Mouse (Mus musculus) kidney, postnatal 36 days (tissue): ENCODE data around the gene Fmnl2.
A peak's percentile ranks its signal among the peaks of the same experiment; 100 is the strongest.

Experiments used
- DNase-seq, 2 experiments: peaks; one replicate each; pipeline ENCODE4 v3.0.0; 2021 to 2022; ENCODE audit warnings: mixed read lengths in 2 of 2

The Fmnl2 gene

DNA sequence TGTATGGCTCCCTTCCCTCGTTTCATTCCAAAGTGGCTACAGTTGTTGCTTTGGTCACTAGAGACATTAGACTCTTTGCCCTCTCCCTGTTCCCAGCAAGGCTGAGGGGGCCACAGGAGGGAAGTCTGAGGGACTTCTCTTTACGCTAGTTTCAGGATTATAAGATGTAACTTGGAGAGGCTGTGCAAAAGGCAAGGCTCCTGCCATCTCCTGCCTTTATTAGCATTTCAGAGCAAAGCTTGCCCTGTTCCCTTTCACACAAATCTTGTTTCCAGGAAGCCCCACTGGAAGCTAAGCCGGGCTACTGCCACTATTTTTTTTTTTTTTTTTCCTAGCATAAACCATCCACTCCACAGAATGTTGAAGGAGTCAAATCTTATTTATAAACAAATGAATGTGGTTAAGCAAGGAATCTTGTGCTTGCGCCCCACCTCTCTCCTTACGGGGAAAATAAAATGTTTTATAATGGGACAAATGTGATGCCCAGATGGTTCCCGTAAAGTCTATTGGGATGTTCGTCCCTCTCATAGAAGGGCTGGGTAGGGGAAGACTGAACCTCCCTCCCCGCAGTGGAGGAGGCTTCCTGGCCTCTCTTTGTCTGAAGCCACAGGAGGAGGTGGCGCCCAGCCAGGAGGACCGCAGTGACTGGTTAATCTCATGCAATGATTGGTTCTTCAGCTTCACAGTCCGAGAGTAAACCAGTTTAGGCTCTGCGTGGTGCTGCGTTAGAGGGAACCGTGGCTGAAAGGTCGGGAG, 101.1 kb downstream of the Fmnl2 start:
- DNase-seq: peak; percentile 70 to 87

DNA sequence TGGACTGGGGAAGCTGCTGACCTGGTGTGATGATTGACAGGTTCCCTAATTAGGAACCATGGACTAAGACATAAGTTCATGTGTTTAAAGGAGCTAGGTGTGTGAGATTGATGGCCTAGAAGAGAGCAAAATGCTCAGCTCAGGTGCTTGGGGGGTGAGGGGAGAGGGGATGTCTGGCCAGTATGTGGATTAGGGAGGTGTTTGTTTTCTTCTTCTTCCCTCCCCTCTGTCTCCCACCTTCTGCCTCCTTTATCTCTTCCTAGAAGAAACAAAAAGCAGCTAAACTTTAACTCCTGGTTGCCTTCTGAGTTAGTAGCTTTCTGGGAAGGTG, 101.6 kb downstream of the Fmnl2 start:
- no peak for DNase-seq

DNA sequence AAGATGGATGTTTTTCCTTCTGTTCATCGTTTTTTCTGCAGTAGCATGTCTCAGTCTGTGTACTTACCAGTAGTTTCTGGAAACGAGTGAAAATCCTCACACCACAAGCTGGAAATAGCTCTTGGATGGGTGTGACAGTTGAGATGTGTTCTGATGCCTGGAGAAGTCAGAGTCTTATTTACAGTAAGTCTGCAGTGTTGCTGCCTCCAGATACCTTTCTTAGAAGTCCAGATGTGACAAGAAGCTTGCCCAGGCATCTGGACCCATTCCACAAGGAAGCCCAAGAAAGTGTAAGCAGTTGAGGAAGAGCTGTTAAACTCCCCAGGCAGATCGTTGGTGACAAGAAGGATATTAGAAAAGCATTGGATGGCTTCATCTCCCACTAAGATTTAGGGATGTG, 102.3 kb downstream of the Fmnl2 start:
- no peak for DNase-seq

DNA sequence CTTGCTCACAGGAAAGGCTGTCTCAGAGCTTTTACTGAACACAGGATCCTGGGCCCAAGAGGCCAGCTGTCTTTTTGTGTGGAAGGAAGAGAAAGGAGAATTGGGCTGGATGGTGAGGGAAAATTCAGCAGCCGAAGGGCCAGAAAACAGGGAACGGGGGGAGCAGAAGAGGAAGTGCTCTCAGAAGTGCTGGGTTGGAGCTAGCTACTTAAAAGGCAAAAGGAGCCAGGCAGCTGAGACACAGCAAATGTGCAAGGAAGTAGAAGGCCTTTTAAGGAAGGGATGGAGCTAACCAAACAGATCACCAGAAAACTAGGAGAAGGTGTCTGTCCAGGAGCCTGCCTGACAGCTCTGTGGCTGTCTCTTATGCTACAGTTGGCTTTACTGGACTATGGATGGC, 103.0 kb downstream of the Fmnl2 start:
- DNase-seq: no peak

DNA sequence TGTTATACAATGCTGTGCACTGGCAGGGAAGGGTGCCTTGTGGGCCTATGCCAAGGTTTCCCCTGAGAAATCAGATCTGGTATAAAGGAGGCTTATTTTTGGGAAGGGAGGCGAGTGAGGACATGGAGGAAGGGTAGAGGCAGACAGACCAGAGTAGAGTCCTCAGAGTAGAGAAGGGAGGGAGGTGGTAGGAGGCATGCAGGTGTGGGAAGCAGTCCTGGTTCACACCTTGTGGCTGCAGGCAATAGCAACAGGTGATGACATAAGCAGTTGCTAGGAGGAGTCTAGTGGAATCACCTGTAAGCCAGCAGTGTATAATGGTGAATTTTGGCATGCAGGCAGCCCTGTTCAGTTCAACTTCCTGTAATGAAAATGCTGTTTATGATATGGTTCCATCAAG, 105.8 kb downstream of the Fmnl2 start:
- DNase-seq: no peak

DNA sequence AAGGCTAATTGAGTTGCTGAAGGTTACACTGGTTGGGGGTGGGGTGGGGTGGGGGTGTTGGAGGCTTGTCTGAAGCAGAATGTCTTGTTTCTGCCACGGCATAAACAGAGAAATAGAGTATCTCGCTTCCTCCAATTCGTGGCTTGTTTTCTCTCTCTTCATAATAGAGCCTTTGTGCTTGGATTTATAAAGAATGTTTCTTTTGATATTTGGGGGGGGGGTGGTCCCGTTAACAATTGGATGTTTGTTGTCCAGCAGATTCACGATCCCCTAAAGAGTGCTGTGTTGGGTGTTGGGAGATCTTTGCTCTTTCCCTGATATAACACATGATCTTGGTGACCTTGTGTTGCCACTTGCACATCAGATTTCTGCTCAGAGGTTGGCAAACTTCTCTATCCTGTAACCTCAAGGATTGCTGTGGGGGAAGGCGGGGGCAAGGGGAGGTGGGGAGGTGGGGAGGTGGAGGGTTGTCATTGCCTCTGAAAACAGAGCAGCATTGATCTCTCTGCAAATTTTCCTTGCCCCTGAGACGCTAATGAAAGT, 106.8 kb downstream of the Fmnl2 start:
- DNase-seq: no peak

DNA sequence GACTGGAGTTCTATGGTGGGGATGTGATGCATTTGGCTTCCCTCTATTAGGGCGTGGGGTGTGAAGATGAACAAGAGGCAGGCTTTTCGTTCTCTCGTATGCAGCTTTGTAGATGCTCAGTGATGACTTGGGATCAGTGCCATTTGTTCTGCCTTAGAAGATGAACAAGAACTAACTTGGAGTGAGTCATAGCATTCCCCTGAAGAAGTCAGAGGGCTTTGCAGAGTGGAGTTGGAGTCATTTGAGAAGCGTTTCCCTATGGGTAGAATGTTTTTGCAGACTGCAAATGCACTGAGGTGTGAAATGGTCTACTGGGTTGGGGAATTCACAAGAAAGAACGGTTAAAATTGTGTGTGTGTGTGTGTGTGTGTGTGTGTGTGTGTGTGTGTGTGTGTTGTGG, 108.6 kb downstream of the Fmnl2 start:
- no peak for DNase-seq

DNA sequence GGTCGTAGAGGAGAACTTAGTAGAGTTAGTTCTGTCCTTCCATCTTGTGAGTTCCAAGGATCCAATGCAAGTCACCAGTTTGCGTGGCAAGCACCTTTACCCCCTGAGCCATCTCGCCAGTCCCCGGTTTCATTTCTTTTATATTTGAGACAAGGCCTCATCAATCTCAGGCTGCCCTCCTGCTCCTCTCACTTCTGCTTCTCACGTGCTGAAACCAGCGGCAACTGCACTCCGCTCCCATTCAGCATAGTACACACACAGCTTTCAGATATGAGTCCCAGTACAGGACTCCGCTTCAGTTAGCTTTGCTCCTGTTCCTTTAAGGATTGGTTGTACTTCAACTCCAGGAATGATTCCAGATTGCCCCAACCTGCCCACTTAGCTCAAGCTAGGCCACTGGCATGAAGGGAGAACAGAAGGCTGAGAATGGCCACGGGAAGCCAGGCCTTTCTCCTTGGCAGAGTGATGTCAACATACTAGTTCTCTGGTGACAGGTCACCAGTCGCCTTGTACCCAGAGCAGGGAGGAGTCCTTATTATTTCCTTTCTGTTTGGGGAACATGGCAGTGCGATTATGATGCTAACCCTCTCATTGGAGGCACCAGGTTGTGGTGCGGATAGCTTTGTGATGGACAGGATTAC, 109.3 kb downstream of the Fmnl2 start:
- DNase-seq: no peak

DNA sequence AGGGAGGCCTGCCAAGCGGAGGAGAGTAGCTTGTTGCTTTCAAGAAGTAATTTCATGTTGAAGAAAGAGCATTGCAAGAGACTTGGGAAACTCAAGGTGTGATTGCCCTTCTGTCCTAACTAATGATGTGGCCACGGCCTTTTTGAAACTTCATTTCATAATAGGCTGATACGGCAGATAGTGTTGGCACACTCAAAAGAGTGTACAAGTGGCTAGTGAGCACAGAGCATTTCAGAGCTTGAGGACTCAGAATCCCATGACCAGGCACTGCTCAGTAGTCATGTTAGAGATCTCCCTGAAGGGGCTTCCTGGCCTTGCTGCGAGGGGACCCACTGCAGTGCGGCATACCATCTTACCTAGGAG, 109.8 kb downstream of the Fmnl2 start:
- no peak for DNase-seq

DNA sequence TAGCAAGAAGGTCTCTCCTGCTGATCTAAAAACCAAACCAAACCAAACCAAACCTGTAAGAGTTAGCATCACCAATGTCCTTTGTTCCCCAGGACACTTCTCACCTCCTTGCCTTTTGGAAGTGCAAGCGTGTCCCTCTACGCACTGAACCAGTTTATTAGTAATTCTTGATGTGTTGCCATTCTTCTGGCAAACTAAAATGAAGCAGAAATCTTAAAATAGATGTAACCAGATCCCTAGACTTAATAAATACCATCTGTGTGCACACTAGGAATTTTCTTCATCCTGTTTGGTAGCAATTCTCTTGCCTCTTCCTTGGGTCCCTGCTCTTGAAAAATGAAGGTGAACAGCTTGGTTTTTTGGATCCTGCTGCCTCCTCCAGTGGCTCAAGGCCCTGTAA, 111.2 kb downstream of the Fmnl2 start:
- DNase-seq: no peak

DNA sequence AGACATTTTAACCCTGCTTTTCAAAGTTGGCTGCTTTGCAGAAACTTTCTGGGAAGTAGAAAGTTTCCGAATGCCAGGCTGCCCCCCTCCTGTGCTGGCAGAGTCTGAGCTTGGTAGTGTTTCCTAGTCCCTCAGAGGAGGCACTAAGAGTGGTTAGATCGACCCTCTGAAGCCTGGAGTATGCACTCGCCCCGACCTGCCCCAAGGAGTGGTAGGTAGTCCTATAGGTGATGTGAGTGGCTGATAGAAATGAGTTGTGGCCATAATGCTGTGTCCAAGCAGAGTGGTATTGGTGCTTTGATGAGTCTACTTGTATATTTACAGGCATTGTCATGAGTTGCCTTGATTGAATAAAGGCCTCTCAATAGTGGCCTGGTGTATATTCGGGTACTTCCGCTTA, 116.4 kb downstream of the Fmnl2 start:
- no peak for DNase-seq

DNA sequence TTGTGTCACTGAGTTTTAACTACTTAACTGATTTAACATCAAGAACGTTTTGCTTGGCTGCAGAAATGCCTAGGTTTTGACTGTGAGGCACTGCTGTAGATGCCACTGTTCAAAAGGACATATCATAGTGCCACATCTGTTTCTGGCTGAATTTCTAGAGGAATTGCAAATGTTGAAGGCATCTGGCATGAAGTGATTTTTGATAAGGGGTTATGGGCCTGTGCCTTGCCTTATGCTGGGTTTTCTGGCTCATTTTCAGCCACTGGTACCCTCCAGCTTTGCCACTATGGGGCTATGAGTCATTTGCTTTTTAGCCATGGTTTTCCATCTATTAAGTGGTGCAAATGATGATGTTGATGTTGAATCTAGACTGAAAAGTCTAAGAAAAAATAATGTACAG, 117.1 kb downstream of the Fmnl2 start:
- DNase-seq: no peak

DNA sequence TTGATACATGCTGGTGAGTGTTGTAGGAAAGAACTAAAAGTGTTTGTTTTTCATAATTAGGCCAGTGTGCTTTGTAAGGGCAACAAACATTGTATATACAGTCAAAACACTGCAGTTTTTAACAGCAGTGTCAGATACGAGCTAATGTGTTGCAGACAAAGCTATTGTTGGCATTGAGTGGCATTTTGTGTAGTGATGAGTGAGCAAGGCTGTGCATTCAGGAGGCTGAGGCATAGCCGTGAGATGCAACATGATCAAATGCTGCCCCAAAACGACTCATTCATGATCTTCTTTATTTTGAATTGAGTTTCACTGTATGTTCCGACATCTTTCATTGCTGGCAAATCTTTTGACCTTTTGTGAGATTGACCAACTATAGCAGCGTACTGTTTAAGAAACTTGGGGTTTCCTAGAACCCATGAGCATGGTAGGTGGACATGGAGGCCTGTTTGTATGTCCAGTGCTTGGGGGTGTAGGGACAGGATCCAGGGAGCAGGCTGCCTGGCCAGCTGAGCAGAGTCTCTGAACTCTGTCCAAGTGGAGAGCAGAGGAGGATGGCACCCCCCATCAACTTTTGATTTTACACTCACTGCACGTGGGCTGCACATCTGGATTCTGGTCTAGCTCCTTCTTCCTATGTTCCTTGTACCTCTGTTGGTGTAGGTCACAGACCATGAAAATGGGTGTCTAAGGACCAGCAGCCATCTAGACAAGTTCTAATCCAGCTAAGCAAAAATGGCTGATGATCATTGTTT, 120.4 kb downstream of the Fmnl2 start:
- no peak for DNase-seq

DNA sequence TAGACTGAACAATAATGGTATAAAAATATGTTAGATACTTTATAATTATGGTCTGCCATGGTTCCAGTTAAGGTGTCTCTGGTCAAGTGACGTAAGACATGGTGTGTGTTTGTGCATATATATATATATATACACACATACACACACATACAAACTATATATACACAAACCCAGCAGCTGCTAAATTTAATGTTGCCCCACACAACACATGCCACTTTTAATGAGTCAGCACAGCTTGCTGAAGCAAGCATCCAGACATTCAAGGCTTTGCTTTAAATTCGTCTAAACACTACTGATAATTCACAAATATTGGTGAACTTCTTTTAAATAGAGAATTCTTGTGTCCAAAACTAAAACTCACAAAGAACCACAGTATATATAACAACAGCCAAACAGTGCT, 121.1 kb downstream of the Fmnl2 start:
- DNase-seq: no peak

DNA sequence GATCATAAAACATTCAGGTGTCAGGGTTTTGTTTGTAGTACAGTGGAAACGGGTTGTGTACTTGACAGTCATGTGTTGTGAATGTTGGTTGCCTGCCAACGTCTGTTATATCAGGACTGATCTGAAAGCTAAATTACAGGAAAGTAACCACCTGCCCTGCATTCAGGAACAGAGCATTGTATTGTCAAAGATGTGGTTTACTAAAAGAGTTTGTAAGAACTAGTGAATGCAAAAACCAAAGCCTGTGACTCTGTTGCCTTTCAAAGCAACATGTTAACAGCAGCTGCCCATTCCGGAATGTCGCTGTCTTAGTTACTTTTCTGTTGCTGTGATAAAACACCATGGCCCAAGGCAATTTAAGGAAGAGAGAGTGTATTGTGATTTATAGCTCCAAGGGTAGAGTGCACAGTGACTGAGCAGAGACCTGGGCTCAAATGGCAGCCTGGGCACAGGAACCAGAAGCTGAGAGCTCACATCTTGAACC, 121.7 kb downstream of the Fmnl2 start:
- peak; percentile 64 to 70 for DNase-seq

DNA sequence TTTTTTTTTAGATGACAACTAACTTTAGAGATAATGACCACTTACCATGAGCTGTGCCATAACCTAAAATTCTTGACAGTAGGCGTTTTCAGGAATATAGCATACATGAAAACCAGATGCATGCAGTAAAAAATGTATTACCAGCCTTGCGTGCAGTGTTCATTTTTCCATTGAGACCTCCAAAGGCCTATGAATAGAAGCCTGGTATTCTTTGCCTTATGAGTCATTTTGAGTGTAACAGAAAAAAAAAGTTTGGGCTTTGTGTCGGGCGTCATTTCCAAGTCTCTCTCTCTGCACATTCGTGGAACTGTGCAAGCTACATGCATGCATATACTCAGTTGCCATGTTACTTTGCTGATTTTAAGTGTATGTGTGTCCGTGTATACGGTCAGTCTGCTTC, 123.5 kb downstream of the Fmnl2 start:
- no peak for DNase-seq

DNA sequence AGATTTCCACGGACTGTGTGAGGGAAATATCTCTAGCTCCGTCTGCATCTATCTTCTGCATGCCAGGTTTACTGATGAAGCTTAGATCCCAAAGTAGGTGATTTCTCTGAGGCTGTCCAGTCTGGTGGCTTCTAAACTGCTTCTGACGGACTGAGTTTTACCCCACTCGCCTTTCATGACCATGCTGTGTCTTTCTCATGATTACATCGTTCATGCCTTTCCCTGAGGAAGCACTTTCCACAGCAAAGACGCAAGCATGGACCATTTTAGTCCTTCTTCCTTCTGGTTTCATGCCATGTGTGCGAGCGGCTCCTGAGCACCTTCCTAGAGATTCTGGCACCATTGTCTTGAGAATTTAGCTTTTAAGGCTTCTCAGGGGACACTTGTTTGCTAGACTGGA, 123.9 kb downstream of the Fmnl2 start:
- no peak for DNase-seq

DNA sequence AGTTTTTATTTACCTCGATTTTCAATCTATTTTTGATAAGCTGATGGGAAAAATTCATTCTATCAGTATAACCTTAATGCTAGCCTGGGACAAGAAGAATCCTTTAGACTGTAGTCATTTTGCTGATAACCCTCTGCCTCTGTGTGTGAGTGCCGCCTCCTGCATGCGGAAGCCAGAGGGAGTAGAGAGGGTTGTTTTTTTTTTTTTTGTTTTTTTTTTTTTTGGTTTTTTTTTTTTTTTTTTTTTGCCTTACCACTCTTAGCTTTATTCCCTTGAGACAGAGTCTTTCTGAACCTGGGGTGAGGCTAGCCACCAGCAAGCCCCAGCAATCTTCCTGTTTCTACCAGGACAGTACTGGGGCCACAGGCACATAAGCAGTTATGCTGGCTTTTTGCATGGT, 124.8 kb downstream of the Fmnl2 start:
- no peak for DNase-seq

DNA sequence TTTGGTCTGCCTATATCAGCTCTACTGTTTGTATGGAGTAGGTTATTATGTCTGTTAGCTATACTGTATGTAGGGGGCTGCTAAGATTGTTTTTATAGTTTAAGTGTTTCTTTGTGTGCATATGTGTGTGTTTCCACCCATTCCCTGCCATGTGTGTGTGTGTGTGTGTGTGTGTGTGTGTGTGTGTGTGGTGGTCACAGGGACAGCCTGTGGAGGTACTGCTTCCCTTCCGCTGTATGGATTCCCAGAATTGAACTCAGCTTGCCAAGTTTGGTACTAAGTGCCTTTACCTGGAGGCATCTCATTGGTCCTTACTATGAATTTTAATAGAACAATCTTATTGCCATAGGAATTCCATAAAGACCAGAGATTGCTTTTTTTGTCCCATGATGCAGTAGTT, 126.9 kb downstream of the Fmnl2 start:
- DNase-seq: no peak

DNA sequence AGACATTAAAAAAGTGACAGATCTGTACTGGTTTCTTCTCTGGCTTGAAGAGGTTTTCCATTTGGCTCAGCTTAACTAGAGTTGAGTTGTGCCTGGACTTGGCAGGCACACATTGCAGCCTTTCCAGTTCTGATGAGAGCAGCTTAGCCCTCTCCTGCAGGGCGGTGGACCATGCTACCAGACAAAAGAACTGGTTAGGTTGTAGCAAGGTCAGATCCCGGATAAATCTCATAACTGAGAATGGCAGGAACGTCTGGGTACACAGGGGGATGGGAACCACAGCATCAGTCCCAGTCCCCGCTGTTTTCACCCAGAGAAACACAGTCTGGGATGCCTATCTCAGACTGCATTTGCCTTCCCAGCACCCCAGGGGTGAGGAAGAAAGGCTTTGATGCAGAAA, 127.5 kb downstream of the Fmnl2 start:
- DNase-seq: peak in 1 of 2 experiments; percentile 30

DNA sequence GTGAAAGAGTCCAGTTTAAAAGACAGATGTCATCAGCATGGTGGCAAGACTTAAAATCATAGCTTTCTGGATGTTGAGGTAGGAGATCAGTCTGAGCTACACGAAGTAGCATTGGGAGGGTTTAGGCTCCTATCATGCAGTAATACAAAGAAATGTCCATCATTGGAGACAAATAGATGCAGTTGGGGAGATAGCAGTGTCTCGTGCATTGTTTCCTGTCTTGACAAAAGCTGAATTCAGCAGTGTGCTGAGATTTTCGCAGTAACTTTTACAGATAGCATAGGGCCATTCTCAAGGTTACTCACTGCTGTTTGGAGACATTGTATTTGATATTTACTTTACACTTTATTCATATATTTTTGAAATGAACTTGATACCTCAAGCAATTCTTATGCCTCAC, 128.7 kb downstream of the Fmnl2 start:
- no peak for DNase-seq

DNA sequence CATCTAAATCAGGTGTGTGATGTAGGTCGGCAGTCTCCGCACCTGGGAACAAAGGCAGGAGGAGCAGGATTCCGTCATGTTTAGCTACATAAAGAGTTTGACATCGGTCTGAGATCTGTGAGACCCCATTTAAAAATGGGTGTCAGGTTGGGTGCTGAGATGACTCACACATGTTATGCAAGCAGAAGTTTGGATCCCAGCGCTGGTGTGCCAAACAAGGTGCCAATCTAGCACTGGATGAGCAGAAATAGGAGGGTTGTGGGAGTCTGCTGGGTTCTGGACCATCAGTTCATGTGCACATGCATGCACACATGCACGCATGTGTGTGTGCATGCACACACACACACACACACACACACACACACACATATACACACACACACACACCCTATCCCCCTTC, 129.4 kb downstream of the Fmnl2 start:
- no peak for DNase-seq

DNA sequence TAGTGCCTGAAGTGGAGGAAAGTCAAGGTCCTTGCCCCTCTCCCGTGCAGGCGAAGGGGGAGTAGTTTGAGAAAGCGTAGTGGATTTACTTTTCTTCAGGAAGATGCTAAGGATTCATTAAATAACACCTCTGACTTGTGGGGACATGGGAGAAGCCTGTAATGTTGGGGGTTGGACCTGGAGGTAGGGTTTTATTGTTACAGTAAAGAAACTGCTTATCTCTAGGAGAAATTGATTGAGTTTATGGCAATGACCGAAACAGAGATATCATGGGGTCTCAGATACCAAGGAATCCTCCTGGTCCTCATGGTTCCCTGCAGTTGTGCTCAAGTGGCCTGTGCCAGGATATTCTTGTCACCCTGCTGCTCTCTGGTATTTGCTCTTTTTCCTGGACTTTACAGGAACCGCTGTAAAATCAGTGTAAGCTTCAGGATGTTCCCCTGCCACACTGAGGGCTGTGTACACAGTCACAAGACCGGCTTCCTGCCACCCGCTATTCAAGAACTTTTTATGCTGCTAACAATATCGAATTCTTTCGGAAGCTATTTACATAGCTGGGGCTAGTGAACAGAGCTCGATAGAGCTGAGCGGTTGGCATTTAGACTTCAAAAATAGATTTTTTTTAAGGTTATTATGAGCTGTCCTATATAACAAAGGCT, 130.1 kb downstream of the Fmnl2 start:
- DNase-seq: peak; percentile 41 to 72
